Mouse (Mus musculus) cerebellum, adult 11-12 months (tissue): ENCODE data around the gene Hist1h2ba.

Experiments
- DNase-seq: peaks from one replicate; pipeline ENCODE4 v3.0.0; 2022

The Hist1h2ba gene

DNA sequence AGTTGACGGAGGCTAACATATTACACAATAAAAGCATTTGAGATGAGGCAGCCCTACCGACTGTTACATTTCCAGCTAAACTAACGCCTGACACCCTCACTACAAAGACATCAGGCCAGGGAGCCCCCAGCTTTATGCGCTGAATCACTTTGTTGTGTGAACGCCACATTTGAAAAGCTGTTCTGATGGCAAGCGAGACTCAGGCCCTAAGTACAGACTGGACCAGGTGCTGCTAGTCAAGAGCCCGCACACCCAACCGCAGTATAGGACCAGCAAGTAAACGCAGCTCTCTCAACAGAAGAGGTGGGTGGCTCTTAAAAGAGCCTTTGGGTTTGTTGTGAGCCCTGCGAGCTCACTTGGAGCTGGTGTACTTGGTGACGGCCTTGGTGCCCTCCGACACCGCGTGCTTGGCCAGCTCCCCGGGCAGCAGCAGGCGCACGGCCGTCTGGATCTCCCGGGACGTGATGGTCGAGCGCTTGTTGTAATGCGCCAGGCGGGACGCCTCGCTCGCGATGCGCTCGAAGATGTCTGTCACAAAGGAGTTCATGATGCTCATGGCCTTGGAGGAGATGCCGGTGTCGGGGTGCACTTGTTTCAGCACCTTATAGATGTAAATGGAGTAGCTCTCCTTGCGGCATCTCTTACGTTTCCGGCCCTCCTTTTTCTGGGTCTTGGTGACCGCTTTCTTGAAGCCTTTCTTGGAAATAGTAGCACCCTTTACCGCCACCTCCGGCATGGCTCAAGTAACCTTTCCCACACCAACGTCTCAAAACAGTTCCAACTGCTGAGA lies at the start of gene Hist1h2ba:
Hist1h2ba (minus strand) TSS at position 736 of the 790 bp plus-strand sequence.
- DNase-seq, result no peak

- no peak for DNase-seq
Measured at GRCm38 (mm10) chr13:23972271-23972670, 38.3 kb upstream of the Hist1h2ba start.

DNA sequence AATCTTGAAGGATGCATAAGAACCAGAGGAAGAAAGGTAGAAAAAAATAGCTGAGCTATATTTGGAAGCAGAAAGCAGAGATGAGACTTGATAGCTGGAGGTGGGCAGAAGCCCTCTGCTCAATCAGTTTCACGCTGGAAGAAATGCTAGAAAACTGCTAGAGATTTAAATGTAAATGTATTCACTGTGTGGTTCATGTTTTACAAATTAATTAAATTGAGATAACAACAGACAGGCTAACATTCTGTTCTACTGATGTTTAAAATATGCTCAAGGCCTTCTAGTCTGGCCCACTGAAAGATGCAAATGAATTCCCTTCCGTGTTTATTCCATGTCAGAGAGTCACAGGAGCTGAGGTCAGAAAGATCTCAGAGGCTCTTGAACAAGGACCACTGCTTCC lies 37.9 kb upstream of the Hist1h2ba start:
- DNase-seq, result no peak

DNA sequence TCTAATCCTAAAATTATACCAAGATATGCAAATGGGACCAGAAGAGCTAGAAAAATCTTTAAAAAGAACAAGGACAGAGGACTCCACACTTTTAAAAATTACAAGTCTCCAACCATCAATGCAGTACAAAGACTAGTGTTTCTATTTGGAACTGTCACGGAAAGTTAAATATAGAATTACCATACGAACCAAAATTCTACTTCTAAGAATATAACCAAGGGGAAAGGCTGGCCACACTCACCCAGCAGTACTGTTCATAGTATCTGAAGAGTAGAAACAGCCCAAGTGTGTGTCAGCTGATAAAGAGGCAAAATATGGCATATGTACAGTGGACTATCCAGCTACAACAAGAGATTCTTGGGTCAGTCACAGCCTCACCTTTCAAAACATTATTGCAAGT lies 31.0 kb upstream of the Hist1h2ba start:
- DNase-seq, result no peak

GRCm38 (mm10) chr13:23959776-23960175 lies 25.8 kb upstream of the Hist1h2ba start:
- no peak for DNase-seq

DNA sequence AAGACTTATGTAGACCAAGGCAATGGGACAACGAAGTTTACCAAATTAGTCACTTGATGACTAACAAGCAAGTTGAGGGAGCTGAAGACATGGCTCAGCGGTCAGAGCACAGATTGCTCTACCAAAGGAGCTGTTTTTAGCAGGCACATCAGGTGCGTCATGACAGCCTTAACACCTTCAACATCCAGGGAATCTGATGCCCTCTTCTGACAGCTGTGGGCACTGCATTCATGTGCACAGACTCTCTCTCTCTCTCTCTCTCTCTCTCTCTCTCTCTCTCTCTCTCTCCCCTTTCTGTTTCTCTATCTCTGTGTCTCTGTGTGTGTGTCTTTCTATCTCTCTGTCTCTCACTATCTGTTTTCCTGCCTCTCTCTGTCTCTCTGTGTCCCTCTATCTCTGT lies 17.0 kb upstream of the Hist1h2ba start:
- DNase-seq, result no peak

GRCm38 (mm10) chr13:23949484-23950246 lies 15.7 kb upstream of the Hist1h2ba start:
- no peak for DNase-seq

- DNase-seq, result no peak
Measured at GRCm38 (mm10) chr13:23946254-23946653, 12.3 kb upstream of the Hist1h2ba start.

GRCm38 (mm10) chr13:23942861-23943260 lies 8.9 kb upstream of the Hist1h2ba start:
- DNase-seq, result no peak

DNA sequence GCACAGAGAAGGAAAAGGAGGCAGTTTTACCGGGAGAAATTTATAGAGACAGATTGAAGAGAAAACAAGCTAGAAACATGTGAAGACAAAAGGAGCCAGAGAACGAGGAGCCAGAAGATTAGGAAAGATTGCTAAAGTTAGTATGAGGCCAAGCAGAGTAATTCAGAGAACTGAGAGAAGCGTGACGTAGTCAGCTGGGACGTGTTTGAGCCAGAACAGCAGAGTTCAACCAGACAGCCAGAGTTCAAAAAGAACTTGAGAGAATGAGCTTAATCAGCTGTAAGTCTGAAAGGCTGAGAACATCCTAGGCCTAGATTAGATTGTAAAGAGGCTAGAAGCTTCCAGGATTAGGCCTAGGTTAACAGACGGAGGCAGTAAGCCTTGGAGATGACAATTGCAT lies 6.3 kb upstream of the Hist1h2ba start:
- DNase-seq, result no peak

GRCm38 (mm10) chr13:23938699-23939098 lies 4.7 kb upstream of the Hist1h2ba start:
- DNase-seq, result peak; percentile 15

- no peak for DNase-seq
Measured at GRCm38 (mm10) chr13:23934211-23934520, 210 bp upstream of the Hist1h2ba start, which contains the start of gene Hist1h2aa. Gene Hist1h2aa, plus strand, starts transcription at chr13:23934462.

- no peak for DNase-seq
Measured at GRCm38 (mm10) chr13:23930904-23931303, 3.1 kb downstream of the Hist1h2ba start.

DNA sequence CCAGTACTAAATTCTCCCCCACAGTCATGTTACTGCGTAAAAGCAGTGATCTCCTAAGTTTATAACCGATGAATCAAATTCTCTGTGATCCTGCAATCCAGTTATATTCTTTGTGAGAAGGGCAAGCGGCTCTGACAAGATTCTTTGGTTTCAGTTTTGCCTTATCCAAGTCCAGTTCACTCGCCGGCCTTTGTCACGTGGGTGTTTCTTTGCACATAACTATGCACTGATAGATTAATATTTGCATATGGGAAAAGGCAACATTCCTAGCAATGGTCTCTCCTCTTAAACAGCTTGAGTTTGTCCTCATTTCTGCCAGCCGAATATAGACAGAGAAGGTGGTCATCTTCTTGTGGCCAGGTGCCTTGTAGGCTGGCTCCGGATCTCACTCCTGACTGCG lies 3.5 kb downstream of the Hist1h2ba start:
- no peak for DNase-seq

GRCm38 (mm10) chr13:23928637-23929036 lies 5.3 kb downstream of the Hist1h2ba start:
- DNase-seq, result no peak

GRCm38 (mm10) chr13:23925792-23926191 lies 8.2 kb downstream of the Hist1h2ba start:
- no peak for DNase-seq

DNA sequence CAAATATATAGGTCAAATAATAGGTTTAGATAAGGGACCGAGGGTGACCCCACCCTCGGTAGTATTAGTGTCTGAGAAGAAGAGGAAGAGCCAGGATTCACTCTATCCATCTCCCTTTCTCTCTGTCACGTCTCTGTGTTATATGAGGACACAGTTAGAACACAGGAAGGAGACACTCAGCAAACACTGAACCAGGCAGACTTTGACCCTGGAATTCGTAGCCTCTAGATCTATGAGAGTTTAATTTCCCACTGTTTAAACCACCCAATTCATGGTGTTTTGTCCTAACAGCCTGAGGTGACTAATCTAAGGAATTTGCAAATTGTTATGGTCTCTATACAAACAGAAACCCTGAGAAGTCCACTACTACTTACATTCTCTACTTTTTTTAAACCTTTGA lies 16.3 kb downstream of the Hist1h2ba start:
- no peak for DNase-seq

GRCm38 (mm10) chr13:23916132-23916531 lies 17.8 kb downstream of the Hist1h2ba start:
- DNase-seq, result no peak

- DNase-seq, result no peak
Measured at GRCm38 (mm10) chr13:23914376-23915167, 19.4 kb downstream of the Hist1h2ba start, which contains the start of gene Slc17a4. Gene Slc17a4, minus strand, starts transcription at chr13:23915009.

DNA sequence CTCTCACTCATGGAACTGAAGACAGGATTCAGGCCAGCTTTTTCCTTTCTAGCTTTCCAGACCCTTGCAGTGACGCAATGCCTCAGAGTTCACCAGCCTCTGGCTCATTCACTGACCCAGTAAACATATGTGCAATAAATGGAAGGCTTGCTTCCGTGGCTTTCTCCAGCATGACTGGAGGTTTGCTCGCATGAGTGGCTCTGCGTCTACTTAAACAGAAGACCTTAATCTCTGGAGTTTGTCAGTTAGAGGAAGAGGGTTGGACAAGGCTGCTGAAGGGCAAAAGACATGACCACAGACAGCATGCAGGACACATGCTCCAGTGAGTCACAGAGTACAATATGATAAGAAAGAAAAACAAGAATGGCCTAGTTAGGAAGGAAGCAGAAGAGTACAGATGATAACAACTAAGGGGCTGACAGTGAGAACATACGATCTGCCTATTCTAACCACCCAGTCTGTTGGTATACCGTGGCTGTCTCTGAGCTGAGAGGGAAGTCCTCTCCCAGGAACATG lies 20.1 kb downstream of the Hist1h2ba start:
- no peak for DNase-seq

GRCm38 (mm10) chr13:23911335-23911734 lies 22.6 kb downstream of the Hist1h2ba start:
- DNase-seq, result no peak

GRCm38 (mm10) chr13:23910121-23910520 lies 23.8 kb downstream of the Hist1h2ba start:
- DNase-seq, result no peak

DNA sequence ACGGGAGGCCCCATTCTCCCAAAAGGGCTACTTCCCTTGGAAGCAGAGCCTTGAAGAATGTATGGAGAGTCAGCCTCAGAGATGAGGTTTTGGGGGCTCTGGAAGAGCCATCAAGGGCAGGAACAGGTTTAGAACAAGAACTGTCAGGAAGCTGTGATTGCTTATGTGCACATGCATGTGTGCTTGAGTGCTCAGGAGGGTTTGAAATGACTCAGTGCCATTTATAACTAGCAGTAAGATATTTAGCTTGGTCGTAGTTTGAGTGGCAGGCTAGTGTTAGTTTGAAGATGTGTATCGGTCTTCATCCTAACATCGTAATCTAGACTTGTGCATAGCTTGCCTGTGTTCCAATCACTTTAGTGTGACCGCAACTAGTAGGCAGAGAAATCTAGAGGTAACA lies 27.1 kb downstream of the Hist1h2ba start:
- DNase-seq, result no peak
